Mouse (Mus musculus) liver, adult 2 months (tissue): Measurements from ENCODE around the gene Lrp10.

Experiments used
- CTCF ChIP-seq: fragments of 200-500 bp; IDR thresholded peaks from 2 replicates; pipeline ENCODE4 v1.5.1; 2011; ENCODE audit warnings: low read depth, low read length, control low read depth
- POLR2A ChIP-seq: fragments of 200-500 bp; IDR thresholded peaks from 2 replicates; pipeline ENCODE4 v1.6.1; 2011; ENCODE audit warnings: low read length, control low read depth; ENCODE audit not compliant: insufficient read depth; ENCODE audit errors: extremely low read depth

- TF ChIP-seq POLR2A (peak; percentile 51; the same call in 1 of the 2 replicates), CTCF (no peak)
These were observed 37.1 kb upstream of the Lrp10 start, which contains the start of gene Mrpl52 for GRCm38 (mm10) chr14:54426689-54427398.
